Mouse (Mus musculus) cerebellum, adult 8-10 months (tissue): ENCODE data around the gene Ccdc157.
"Not testable (repeated sequence)": the region's sequence is repeated elsewhere in the genome, so short reads cannot be mapped to it uniquely, and the experiment has no call there.

Experiments used
- DNase-seq: peaks from one replicate; pipeline ENCODE4 v3.0.0; 2022

Ccdc157 gene

DNA sequence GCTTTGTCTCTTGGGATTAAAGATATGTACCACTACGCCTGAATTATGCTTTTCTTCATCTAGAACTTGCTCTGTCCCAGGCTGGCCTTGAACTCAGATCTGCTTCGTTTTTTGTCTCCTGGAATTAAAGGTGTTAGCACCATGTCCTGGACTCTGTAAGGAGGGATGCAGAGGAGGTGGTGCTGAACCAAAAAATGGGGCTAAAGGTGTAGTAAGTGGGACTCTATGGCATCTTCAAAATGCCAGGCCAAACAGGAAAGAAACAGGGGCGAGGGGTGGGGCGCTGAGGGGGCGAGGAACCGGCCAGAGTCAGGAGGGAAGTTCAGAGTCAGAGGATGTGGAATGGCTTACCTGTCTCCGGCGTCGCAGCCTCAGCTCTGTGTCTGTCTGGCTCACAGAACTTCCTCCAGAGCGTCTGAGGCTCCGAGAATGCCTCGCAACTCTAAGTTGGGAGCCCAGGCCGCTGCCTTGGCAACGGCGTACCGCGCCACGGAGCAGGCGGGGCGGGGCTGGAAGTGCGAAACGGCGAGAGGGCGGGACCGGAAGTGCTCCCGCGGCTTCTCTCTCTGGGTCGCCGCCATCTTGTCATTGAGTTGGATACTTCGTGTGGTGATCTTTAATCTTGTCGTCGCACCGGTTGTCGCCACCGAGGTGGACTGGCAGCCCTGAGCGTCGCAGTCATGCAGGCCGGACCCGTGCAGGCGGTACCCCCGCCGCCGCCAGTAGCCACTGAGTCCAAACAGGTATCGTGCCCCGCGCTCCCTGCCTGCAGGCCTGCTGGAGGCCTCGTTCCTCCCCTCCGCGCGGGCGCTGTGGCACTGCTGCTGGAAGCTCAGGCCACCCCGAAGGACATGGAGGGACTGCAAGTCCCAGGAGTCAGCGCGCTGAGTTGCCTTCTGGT lies at the start of gene Ccdc157, which contains the start of gene Sf3a1:
TSS of gene Ccdc157 (minus strand) at position 486 of the 901 bp plus-strand sequence.
TSS of gene Sf3a1 (plus strand) at position 543 of the 901 bp plus-strand sequence.
- peak; percentile 90 for DNase-seq

DNA sequence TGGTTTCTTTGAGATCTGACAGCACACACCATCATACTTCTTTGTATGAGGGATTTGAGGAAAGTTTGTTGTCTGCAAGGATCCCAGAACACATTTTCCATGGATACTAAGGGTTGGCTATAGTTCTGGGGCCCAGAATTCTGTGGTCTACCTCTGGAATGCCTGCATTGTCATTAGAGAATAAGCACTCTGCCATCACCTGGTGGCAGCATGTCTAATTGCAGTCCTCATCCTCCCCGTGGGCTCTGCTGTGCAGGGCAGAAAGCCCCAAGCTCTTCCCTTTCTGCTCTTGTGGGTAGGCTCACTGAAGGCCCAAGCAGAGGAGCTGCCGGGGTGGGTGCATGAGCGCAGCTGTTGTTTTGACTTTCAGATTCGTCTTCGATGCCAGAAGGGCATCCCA lies 49.5 kb upstream of the Ccdc157 start:
- no peak for DNase-seq

DNA sequence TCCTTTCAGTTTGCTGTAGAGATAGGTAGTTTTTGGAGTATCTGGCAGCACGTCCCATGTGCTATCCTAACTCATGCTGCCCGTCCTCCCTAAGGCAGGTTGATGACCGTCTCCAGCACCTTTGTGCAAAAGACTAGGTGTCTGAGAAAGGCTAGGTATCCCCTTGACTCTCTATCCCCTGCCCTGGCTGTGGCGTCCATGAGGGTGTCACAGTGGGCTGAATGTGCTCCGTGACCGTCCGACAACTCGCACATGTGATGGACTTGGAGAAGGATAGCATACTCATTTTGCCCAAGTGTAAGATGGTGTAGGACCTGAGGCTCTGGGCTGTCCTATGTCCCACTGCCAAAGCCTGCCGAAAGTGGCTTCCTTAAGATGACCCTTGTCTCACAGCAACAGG lies 47.6 kb upstream of the Ccdc157 start:
- no peak for DNase-seq

DNA sequence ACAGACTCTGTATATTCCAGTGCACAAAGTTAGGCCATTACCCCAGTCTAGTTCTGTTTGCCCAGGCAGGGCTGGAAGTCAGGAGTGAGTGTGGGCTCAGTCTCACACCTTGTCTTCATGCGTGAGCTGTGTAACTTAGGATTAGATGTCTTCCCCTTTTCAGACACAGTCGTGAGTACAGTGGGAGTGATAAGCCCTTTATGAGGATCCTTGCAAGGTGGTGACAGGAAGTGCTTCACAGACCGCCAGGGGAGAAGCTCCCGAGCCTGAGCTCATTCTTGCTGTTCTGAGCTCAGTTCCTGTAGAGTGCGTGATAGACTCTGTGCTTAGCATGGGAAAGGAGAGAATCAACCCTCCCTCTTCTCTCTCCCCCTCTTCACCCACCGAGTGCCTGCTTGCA lies 46.5 kb upstream of the Ccdc157 start:
- DNase-seq = no peak

DNA sequence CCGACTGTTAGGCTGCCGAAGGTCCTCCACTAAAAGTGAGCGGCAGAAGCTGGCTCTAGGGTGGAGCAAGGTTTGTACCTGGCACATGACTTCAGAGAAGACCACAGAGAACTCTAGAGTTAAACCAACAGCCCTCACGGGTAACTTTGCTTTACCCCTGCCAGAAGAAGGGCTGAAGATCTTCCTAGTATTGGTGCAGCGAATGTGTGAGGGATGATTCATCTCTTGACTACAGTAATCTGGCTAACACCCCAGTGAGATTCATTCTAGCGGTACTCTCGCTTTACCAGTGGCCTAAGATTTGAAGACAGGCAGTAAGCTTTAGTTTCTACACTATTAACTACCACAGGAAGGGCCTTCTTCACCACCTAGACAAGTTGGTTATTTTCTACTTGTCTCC lies 45.9 kb upstream of the Ccdc157 start:
- no peak for DNase-seq

DNA sequence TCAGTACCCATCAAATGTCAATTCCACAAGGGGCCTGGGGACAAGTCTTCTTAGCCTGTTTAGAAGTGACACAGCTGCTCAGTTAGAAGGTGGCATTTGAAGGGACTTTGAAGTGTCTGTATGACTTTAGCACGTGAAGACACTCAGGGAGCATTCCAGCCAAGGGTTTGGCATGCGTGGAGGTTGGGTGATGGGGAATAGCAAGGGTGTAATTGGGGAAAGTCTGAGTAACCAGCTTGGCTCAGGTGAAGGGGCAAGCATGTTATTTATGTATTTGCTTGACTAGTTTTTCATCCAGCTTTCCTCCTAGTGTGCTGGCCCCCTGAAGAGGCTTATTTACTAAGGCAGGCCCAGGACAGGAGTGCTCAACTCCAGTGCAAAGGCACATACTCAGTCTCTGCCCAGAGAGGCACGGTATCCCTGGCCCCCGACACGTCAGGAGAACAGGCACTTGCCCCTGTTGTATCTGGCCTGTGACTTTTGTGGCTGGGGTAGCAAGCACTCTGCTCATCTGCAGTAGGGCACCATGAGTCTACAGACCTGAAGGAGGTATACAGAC lies 45.1 kb upstream of the Ccdc157 start:
- DNase-seq = no peak

GRCm38 (mm10) chr11:4203705-4204074 lies 43.6 kb upstream of the Ccdc157 start:
- DNase-seq = no peak

- DNase-seq = no peak
These were observed 43.1 kb upstream of the Ccdc157 start for GRCm38 (mm10) chr11:4202995-4203704.

DNA sequence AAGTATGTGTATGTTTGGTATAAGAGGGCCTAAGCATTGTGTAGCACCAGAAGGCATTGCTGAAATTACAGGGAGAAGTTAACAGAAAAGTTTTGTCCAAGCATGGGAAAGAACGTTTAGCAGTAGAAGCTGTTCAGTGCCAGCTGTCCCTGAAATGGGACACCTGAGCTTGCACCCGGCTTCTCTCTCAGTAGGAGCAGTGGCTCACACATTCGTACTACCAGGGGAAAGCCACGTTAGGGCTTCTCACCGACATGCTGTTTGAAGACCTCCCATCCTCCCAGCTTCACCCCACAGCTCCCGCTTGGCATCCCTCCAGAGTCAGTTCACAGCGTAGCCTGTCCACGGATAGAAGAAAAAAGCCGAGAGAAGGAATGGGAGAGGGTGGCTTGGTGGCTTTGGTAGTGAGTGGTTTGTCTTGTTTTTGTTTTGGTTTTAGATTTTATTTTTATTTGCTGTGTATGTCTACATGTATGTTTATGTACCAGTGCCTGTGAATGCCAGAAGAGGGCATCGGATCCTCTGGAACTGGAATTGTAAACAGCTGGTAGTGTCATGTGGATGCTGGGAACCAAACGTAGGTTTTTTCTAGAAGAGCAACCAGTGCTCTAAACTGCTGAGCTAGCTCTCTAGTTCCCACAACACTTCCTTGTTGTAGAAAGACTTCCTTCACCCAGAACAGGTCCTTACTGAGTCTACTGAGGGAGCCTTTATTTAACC lies 42.0 kb upstream of the Ccdc157 start:
- no peak for DNase-seq

- DNase-seq = no peak
These were observed 37.6 kb upstream of the Ccdc157 start for GRCm38 (mm10) chr11:4197691-4198090.

DNA sequence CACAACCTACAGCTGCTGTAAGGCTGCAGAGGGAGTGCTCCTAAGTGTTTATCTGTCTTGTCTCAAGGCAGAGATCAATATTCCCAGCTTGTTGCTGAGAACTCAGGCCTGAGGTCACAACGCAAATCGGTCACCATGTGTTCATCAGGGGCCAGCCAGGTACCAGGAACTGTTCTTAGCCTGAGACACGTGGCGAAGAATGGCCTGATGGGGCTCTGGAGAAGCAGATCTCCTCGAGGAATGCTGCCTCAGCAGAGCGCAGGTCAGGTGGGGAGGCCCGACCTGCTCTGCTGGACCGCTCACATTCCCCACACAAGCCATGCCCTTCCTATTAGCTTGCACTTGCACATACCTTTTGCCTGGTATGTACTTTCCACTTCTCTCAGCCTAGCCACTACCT lies 36.5 kb upstream of the Ccdc157 start:
- no peak for DNase-seq

GRCm38 (mm10) chr11:4195597-4196031 lies 35.5 kb upstream of the Ccdc157 start:
- no peak for DNase-seq

GRCm38 (mm10) chr11:4193420-4193819 lies 33.3 kb upstream of the Ccdc157 start:
- DNase-seq = no peak

- DNase-seq = no peak
These were observed 32.7 kb upstream of the Ccdc157 start for GRCm38 (mm10) chr11:4192757-4193156.

- DNase-seq = no peak
These were observed 30.6 kb upstream of the Ccdc157 start for GRCm38 (mm10) chr11:4190677-4191076.

DNA sequence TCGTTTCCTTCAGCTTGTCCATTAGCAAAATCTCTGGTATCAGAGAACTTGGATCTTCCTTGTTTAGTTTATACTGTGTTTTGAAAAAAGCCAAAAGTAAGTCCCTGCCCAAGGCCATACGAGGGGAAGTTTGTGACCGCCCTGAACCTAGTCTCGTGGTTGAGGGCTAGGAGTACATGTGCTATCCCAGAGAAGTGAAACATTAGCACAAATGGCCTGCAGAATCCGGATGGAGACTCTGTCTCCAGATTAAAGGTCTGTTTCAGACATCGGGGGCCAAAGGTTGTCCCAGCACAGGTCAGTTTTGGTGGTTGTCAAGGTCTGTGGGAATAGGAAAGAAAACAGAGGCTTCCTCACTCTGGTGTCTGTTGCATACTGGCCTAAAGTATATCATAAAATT lies 29.1 kb upstream of the Ccdc157 start:
- no peak for DNase-seq

DNA sequence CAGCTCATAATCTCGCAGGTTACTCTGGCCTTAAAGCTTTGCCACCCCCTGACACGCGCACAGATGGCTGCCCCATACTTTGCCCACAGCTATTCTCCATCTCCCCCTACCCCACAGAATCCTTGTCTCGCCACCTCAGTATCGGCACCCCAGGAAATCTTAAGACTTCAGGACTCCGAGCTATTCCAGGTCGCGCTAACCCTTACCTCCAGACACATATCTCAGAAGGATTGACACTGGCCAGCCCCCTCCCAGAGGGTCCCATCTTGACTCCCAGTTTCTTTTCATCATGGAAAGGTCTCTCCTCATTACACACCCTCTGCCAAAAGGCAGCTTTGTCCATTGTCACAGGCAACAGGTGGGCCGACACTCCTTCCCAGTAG lies 27.2 kb upstream of the Ccdc157 start:
- DNase-seq = peak; percentile 21

DNA sequence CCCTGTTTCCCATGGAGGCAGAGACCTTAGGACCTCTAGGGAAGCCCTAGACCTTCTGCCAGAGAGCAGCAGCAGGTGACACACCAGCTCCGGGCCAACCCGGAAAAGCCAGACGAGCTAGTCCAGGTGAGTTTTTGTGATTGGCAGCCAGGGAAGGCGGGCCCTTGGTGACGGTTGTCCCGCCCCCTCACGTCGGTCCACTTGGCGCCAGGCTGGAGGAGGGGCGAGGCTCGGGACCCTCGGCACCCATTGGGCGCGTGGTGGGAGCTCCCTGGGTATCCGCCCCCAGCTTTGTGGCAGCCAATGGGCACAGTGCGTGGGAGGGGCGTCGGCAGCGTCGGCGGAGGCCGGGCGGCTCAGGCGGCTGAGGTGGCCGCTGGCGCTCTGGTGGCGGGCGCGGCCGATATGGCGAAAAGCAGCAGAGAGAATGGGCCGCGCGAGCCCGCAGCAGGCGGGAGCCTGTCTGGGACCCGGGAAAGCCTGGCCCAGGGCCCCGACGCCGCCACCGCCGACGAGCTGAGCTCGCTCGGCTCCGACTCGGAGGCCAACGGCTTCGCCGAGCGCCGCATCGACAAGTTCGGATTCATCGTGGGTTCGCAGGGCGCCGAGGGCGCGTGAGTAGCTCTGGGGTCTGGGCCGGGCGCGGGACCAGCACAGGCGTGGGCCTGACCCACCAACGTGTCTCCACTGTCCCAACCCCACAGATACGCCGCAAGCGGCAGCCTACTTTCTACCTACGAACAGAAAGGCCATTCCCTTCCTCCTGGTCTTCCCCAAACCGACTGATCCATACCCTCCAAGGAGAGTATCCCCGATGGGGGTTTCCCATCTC lies 26.6 kb upstream of the Ccdc157 start, which contains the start of gene Tbc1d10a:
TSS of gene Tbc1d10a (plus strand) at position 304 of the 832 bp plus-strand sequence.
- peak; percentile 98 for DNase-seq

DNA sequence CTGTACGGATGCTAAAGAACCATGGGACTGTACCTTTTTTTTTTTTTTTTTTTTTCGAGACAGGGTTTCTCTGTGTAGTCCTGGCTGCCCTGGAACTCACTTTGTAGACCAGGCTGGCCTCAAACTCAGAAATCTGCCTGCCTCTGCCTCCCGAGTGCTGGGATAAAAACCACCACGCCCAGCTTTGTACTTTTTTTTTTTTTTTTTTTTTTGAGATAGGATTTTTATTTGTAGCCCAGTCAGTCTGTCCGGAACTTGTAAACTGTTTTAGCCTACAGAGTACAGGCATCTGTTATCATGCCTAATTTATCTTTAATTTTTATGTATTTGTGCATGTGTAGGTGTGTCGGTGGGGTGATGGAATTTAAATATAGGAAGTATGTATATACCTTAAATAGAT lies 25.4 kb upstream of the Ccdc157 start:
- DNase-seq = not testable (repeated sequence)

DNA sequence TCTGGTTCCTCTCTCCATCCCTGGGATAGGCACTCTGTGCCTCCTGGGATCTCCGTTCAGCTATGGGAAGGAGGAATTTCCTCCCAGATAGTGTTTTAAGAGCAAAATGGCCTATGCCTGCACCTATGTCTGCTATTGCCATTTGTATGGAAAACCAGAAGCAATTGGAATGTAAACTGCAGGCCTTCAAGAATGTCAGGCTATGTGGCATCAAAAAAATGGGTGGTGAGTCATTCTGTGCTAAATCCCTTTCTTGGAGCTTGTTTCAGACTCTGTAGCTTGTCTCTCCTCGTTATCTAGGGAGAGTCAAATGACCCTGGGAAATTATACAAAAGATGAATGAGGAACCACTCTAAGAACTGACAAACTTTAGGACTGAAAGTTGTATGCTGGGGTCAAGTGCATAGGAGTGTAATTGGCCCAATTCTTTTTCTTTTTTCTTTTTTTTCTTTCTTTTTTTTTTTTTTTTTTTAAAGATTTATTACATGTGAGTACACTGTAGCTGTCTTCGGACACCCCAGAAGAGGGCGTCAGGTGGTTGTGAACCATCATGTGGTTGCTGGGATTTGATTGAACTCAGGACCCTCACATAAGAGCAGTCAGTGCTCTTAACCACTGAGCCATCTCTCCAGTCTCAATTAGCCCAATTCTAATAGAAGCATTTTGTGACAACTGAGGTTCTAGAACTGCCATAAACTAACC lies 24.3 kb upstream of the Ccdc157 start:
- no peak for DNase-seq

- DNase-seq = no peak
These were observed 23.4 kb upstream of the Ccdc157 start for GRCm38 (mm10) chr11:4183511-4183910.
